Mouse (Mus musculus) liver, postnatal 0 days (tissue): ENCODE results near the gene Shbg.

Experiments used
- CTCF ChIP-seq: sonication (generic); IDR thresholded peaks from 2 replicates; pipeline ENCODE4 v1.5.1; 2016; ENCODE audit warnings: antibody characterized with exemption, low read depth
- EP300 ChIP-seq: IDR thresholded peaks from 2 replicates; pipeline ENCODE4 v1.6.1; 2016; ENCODE audit warnings: antibody characterized with exemption, low read depth, mild to moderate bottlenecking

DNA sequence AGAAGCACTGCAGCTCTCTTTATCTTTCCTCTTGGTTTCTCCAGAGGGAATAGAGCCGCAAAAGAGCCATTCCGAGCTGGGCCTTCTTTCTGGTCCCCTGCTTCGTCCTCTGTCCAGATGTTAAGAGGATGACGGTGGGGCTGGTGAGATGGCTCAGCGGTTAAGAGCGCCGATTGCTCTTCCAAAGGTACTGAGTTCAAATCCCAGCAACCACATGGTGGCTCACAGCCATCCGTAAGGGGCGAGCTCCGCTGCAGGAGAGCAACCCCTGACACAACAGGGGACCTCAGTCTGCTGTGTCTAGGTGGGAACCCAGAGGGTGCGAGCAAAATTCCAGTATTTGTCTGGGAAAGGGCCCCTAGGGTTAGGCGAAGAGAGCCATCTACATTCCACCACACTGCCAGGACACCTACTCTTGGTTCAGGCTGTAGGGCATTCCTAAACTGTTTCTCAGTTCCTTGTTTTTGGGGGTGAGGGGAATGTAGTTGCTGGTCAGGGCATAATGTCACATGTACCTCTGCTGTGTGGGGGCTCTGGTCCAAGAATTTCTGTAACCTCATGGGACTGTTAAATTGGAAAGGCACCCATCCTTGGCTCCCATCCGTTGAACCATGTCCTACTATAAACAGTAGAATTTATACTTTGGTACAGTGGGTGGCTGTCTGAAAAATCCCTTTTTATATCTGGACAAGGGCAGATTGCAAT lies 45.4 kb upstream of the Shbg start:
- TF ChIP-seq CTCF (no peak), EP300 (no peak)
